Mouse (Mus musculus) bone marrow macrophage, adult 2 months (primary cell): Measurements from ENCODE around the gene Gata3.

Experiments
- CTCF ChIP-seq: IDR thresholded peaks from 2 replicates; pipeline ENCODE4 v1.5.1; 2012; ENCODE audit warnings: low read depth, mild to moderate bottlenecking, low read length, moderate library complexity
- POLR2A ChIP-seq: IDR thresholded peaks from 2 replicates; pipeline ENCODE4 v1.6.1; 2012; ENCODE audit warnings: mild to moderate bottlenecking, low read depth, low read length, borderline replicate concordance

GRCm38 (mm10) chr2:9884533-9885216 is 5.2 kb downstream of the Gata3 start:
- TF ChIP-seq CTCF = no peak
- no peak for TF ChIP-seq POLR2A
